ENCODE assay signal across 21 mouse cellular contexts in the genomic region with DNA sequence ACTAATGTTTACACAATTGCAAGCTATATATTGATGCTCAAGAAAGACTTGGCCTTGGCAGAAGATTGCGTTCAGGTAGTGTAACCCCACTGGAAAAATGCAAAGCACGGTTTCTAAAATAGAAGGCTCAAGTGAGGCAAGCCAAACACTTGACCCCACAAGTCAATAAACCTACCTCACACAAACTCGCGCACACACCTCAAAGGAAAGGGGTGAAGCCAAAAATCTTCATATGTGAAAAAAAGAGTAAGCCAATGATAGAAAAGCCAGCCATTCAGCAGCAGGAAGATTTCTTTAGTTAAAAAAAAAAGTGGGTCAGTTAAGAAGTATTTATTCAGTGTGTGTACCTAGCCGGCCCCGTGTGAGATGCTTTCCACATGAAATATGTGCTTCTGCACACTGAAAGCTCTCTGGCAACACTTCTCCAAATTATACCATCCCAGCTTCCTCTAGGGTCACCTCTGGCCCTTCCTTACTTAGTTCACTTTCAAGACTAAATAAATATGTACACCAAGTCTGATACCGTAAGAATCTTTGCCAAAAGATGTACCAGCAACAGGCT.
DNase-seq lines count a peak whose midpoint lies in the region; ATAC-seq and TF ChIP-seq lines count a peak whose summit lies in the region.
"Had no signal": no experiment of that assay in that cellular context is flagged by ENCODE, and none has a peak within 500 bp of the region (broad histone marks: within the 10 kb centered on the region; RNA-seq: fewer than 3 reads in every experiment).

No protein-coding gene starts in this region.

- DNase-seq in lung, embryonic 14.5 days, result peak; percentile 54
- no peak for DNase-seq in lung, adult 2 months
- DNase-seq in lung, postnatal 0 days (ENCODE audit: low spot score), result peak; percentile 68
- peak; percentile 36 for DNase-seq in lung, postnatal 36 days
- no peak for DNase-seq in forebrain, postnatal 0 days
- DNase-seq in embryonic facial prominence, embryonic 10.5 days (ENCODE audit: low spot score), result no peak
- no peak for DNase-seq in kidney, postnatal 25 days
- DNase-seq: adrenal gland, adult 2 months; adrenal gland, postnatal 10 days; adrenal gland, postnatal 25 days; cerebellum, adult 11 months; cerebellum, adult 18-20 months; cerebellum, adult 8-10 months; cerebellum, adult 9-11 months; cerebellum, postnatal 14 days; cerebellum, postnatal 36 days; embryo, embryonic 11 days had no signal

- H3K4me1 ChIP-seq in lung, embryonic 14.5 days (ENCODE audit: insufficient read depth), result no peaks in the 10 kb centered on the region; the same call in 1 of the 2 replicates
- H3K4me1 ChIP-seq in lung, adult 2 months (ENCODE audit: control insufficient read depth, insufficient read depth, low read length), result no peaks in the 10 kb centered on the region; the same call in 1 of the 2 replicates
- peaks cover 9% of the 10 kb centered on the region for H3K4me1 ChIP-seq in lung, embryonic 16.5 days (replicated peaks; ENCODE audit: control insufficient read depth, insufficient read depth, low read length)
- H3K4me1 ChIP-seq in lung, postnatal 0 days (ENCODE audit: insufficient read depth, low read depth, low read length), result no peaks in the 10 kb centered on the region
- H3K4me1 ChIP-seq in forebrain, postnatal 0 days (ENCODE audit: insufficient read depth), result no peaks in the 10 kb centered on the region; the same call in 1 of the 2 replicates
- no peaks in the 10 kb centered on the region for H3K4me1 ChIP-seq in embryonic facial prominence, embryonic 10.5 days
- H3K4me1 ChIP-seq: embryonic facial prominence, embryonic 12.5 days; forebrain, embryonic 13.5 days; forebrain, embryonic 15.5 days had no signal

- no peak for TF ChIP-seq CTCF in lung, embryonic 14.5 days (IDR thresholded peaks at IDR 0.05; ENCODE audit: low read depth)
- no peak for TF ChIP-seq CTCF in lung, adult 2 months (IDR thresholded peaks at IDR 0.05; ENCODE audit: insufficient read depth, low read length)
- TF ChIP-seq CTCF in lung, postnatal 0 days (IDR thresholded peaks at IDR 0.05), result no peak
- no peak for TF ChIP-seq CTCF in forebrain, postnatal 0 days (IDR thresholded peaks at IDR 0.05; ENCODE audit: low read depth)

- peak; percentile 77 for ATAC-seq in lung, embryonic 14.5 days (ENCODE audit: insufficient read depth)
- ATAC-seq in lung, embryonic 16.5 days (ENCODE audit: low read depth), result peak; percentile 84
- peak; percentile 74 for ATAC-seq in lung, postnatal 0 days
- ATAC-seq in forebrain, postnatal 0 days, result no peak
- ATAC-seq: forebrain, embryonic 13.5 days; forebrain, embryonic 15.5 days had no signal

- H3K27me3 ChIP-seq in lung, embryonic 14.5 days (ENCODE audit: insufficient read depth, low read length), result no peaks in the 10 kb centered on the region
- no peaks in the 10 kb centered on the region for H3K27me3 ChIP-seq in lung, embryonic 16.5 days (ENCODE audit: control insufficient read depth, insufficient read depth, low read depth, low read length)
- no peaks in the 10 kb centered on the region for H3K27me3 ChIP-seq in lung, postnatal 0 days (replicated peaks; ENCODE audit: insufficient read depth, low read length)
- H3K27me3 ChIP-seq in forebrain, postnatal 0 days (ENCODE audit: insufficient read depth, low read length), result no peaks in the 10 kb centered on the region
- H3K27me3 ChIP-seq in embryonic facial prominence, embryonic 10.5 days (replicated peaks; ENCODE audit: low read depth, poor library complexity, severe bottlenecking), result no peaks in the 10 kb centered on the region
- H3K27me3 ChIP-seq: embryonic facial prominence, embryonic 12.5 days; forebrain, embryonic 15.5 days had no signal

- no peaks in the 10 kb centered on the region for H3K9me3 ChIP-seq in lung, embryonic 14.5 days (ENCODE audit: low read depth, low read length)
- H3K9me3 ChIP-seq in lung, embryonic 16.5 days (ENCODE audit: control insufficient read depth, low read length), result no peaks in the 10 kb centered on the region
- H3K9me3 ChIP-seq in lung, postnatal 0 days (ENCODE audit: low read length), result no peaks in the 10 kb centered on the region
- H3K9me3 ChIP-seq in forebrain, postnatal 0 days (ENCODE audit: low read length), result no peaks in the 10 kb centered on the region
- H3K9me3 ChIP-seq in embryonic facial prominence, embryonic 10.5 days, result no peaks in the 10 kb centered on the region
- H3K9me3 ChIP-seq: embryonic facial prominence, embryonic 12.5 days; forebrain, embryonic 13.5 days; forebrain, embryonic 15.5 days had no signal

- TF ChIP-seq POLR2A in lung, adult 2 months (IDR thresholded peaks at IDR 0.05; ENCODE audit: borderline replicate concordance, extremely low read depth, low read depth, low read length), result no peak

- 51% methylated on average over 7 of the region's 7 CpGs for WGBS in lung, embryonic 14.5 days
- WGBS in lung, adult 2 months, result 62% methylated on average over 7 of the region's 7 CpGs
- 46% methylated on average over 7 of the region's 7 CpGs for WGBS in lung, embryonic 16.5 days
- WGBS in lung, postnatal 0 days, result 44% methylated on average over 7 of the region's 7 CpGs
- 91% methylated on average over 7 of the region's 7 CpGs for WGBS in forebrain, postnatal 0 days
- 89% methylated on average over 7 of the region's 7 CpGs for WGBS in embryonic facial prominence, embryonic 10.5 days

- H3K9ac ChIP-seq in lung, embryonic 14.5 days, result no peak overlapping the region
- no peak overlapping the region for H3K9ac ChIP-seq in lung, embryonic 16.5 days (ENCODE audit: low read length)
- H3K9ac ChIP-seq in lung, postnatal 0 days (replicated peaks; ENCODE audit: low read depth), result no peak overlapping the region
- H3K9ac ChIP-seq in forebrain, postnatal 0 days, result no peak overlapping the region
- H3K9ac ChIP-seq: embryonic facial prominence, embryonic 12.5 days; forebrain, embryonic 13.5 days; forebrain, embryonic 15.5 days had no signal

- no peak overlapping the region for H3K27ac ChIP-seq in lung, embryonic 14.5 days (ENCODE audit: low read depth)
- peak overlapping the region; percentile 56; the same call in 1 of the 2 replicates for H3K27ac ChIP-seq in lung, embryonic 16.5 days (ENCODE audit: low read length)
- H3K27ac ChIP-seq in lung, postnatal 0 days (ENCODE audit: low read length), result no peak overlapping the region
- H3K27ac ChIP-seq in forebrain, postnatal 0 days (ENCODE audit: low read depth, low read length), result no peak overlapping the region
- H3K27ac ChIP-seq in embryonic facial prominence, embryonic 10.5 days (replicated peaks), result no peak overlapping the region
- H3K27ac ChIP-seq: embryonic facial prominence, embryonic 12.5 days; forebrain, embryonic 13.5 days; forebrain, embryonic 15.5 days had no signal

- peak; percentile 49; the same call in 1 of the 2 replicates for TF ChIP-seq EP300 in lung, postnatal 0 days (IDR thresholded peaks at IDR 0.05)

- no peak overlapping the region for H3K4me2 ChIP-seq in lung, embryonic 14.5 days
- no peak overlapping the region for H3K4me2 ChIP-seq in lung, embryonic 16.5 days (ENCODE audit: low read depth, low read length)
- no peak overlapping the region for H3K4me2 ChIP-seq in lung, postnatal 0 days (replicated peaks; ENCODE audit: low read depth, low read length)
- no peak overlapping the region for H3K4me2 ChIP-seq in forebrain, postnatal 0 days (ENCODE audit: low read depth)
- H3K4me2 ChIP-seq: embryonic facial prominence, embryonic 12.5 days; forebrain, embryonic 13.5 days; forebrain, embryonic 15.5 days had no signal

- no peaks in the 10 kb centered on the region for H3K36me3 ChIP-seq in lung, embryonic 14.5 days (ENCODE audit: insufficient read depth)
- H3K36me3 ChIP-seq in lung, embryonic 16.5 days (ENCODE audit: control insufficient read depth, insufficient read depth, low read length), result no peaks in the 10 kb centered on the region
- H3K36me3 ChIP-seq in lung, postnatal 0 days (ENCODE audit: insufficient read depth, low read length), result no peaks in the 10 kb centered on the region
- no peaks in the 10 kb centered on the region for H3K36me3 ChIP-seq in forebrain, postnatal 0 days (ENCODE audit: insufficient read depth)
- H3K36me3 ChIP-seq in embryonic facial prominence, embryonic 10.5 days (replicated peaks), result no peaks in the 10 kb centered on the region
- H3K36me3 ChIP-seq: embryonic facial prominence, embryonic 12.5 days; forebrain, embryonic 15.5 days had no signal

- H3K4me3 ChIP-seq in lung, embryonic 14.5 days (ENCODE audit: low read depth, low read length), result no peak overlapping the region
- H3K4me3 ChIP-seq in lung, adult 2 months (replicated peaks; ENCODE audit: extremely low read depth, low read depth, low read length), result no peak overlapping the region
- H3K4me3 ChIP-seq in lung, embryonic 16.5 days (ENCODE audit: low read length), result no peak overlapping the region
- H3K4me3 ChIP-seq in lung, postnatal 0 days (ENCODE audit: low read depth, low read length), result no peak overlapping the region
- H3K4me3 ChIP-seq in forebrain, postnatal 0 days (ENCODE audit: low read depth, low read length), result no peak overlapping the region
- no peak overlapping the region for H3K4me3 ChIP-seq in embryonic facial prominence, embryonic 10.5 days
- H3K4me3 ChIP-seq: embryonic facial prominence, embryonic 12.5 days; forebrain, embryonic 13.5 days; forebrain, embryonic 15.5 days had no signal

Comparison
In these comparisons a context has a peak if more than half of its experiments do, and no peak if none do; other contexts are left out.
1. DNase-seq: peak in lung, embryonic 14.5 days (single experiment), lung, postnatal 0 days (single experiment) and lung, postnatal 36 days (single experiment); none in lung, adult 2 months (single experiment), forebrain, postnatal 0 days (single experiment), embryonic facial prominence, embryonic 10.5 days (single experiment) and kidney, postnatal 25 days (0 of 2).